Mouse (Mus musculus) heart, postnatal 14 days (tissue): ENCODE results near the gene C530025M09Rik. TPM values are rescaled to one million over a fixed set of nuclear protein-coding genes. Genes with fewer than 3 reads are reported as not detected.

ENCODE experiments used
- DNase-seq, 2 experiments: peaks; one replicate each; pipeline ENCODE4 v3.0.0; 2021 to 2022
- intact Hi-C: fragments of 180-260 bp; cut with DNase I; formaldehyde crosslinking; loops from one replicate; pipeline ENCODE4 v1.15.1; 2025
- long read RNA-seq, 2 experiments: library from polyadenylated mRNA; stranded (forward); transcript quantifications; one replicate each; pipeline ENCODE4 v2.0.0; 2021
- total RNA-seq, 2 experiments: library from RNA; stranded (reverse); gene quantifications; 2 replicates each; pipeline ENCODE4 v1.2.3; 2021

Gene C530025M09Rik
- not detected for total RNA-seq
- long read RNA-seq, experiment 1: 0 reads
- long read RNA-seq, experiment 2: 0 reads

GRCm38 (mm10) chr2:149830536-149831458, at the start of gene C530025M09Rik:
Gene C530025M09Rik, minus strand, starts transcription at chr2:149831213.
- intact Hi-C loops: no loop called here

GRCm38 (mm10) chr2:149877954-149878353, 46.9 kb upstream of the C530025M09Rik start:
- no peak for DNase-seq
- intact Hi-C loops: no loop called here

More at GRCm38 (mm10) chr2:149830536-149831458, at the start of gene C530025M09Rik:
- DNase-seq: peak; percentile 9 to 14

GRCm38 (mm10) chr2:149873346-149873745, 42.3 kb upstream of the C530025M09Rik start:
- intact Hi-C loops: no loop called here
- no peak for DNase-seq

- intact Hi-C loops: no loop called here
- no peak for DNase-seq
Observed at GRCm38 (mm10) chr2:149872496-149872895, 41.5 kb upstream of the C530025M09Rik start.

- intact Hi-C loops: no loop called here
- DNase-seq: no peak
Observed at GRCm38 (mm10) chr2:149870496-149870895, 39.5 kb upstream of the C530025M09Rik start.

GRCm38 (mm10) chr2:149865914-149866435, 35.0 kb upstream of the C530025M09Rik start:
- intact Hi-C loops: no loop called here
- DNase-seq: no peak

- intact Hi-C loops: no loop called here
- DNase-seq: no peak
Observed at GRCm38 (mm10) chr2:149861002-149861401, 30.0 kb upstream of the C530025M09Rik start.

GRCm38 (mm10) chr2:149848778-149849177, 17.8 kb upstream of the C530025M09Rik start:
- intact Hi-C loops: no loop called here
- DNase-seq: no peak

GRCm38 (mm10) chr2:149844575-149844974, 13.6 kb upstream of the C530025M09Rik start:
- no peak for DNase-seq
- intact Hi-C loops: no loop called here

- intact Hi-C loops: no loop called here
- no peak for DNase-seq
Observed at GRCm38 (mm10) chr2:149839666-149840065, 8.7 kb upstream of the C530025M09Rik start.

- DNase-seq: no peak
- intact Hi-C loops: no loop called here
Observed at GRCm38 (mm10) chr2:149836471-149837135, 5.6 kb upstream of the C530025M09Rik start.

GRCm38 (mm10) chr2:149835091-149835490, 4.1 kb upstream of the C530025M09Rik start:
- no peak for DNase-seq
- intact Hi-C loops: no loop called here

GRCm38 (mm10) chr2:149832301-149832700, 1.3 kb upstream of the C530025M09Rik start:
- intact Hi-C loops: no loop called here
- no peak for DNase-seq

GRCm38 (mm10) chr2:149831459-149832245, 639 bp upstream of the C530025M09Rik start:
- intact Hi-C loops: no loop called here
- DNase-seq: no peak

GRCm38 (mm10) chr2:149829955-149830535, 968 bp downstream of the C530025M09Rik start:
- intact Hi-C loops: no loop called here
- DNase-seq: no peak

- intact Hi-C loops: no loop called here
- DNase-seq: no peak
Observed at GRCm38 (mm10) chr2:149828911-149829310, 2.1 kb downstream of the C530025M09Rik start, which contains the start of gene Syndig1. Gene Syndig1, plus strand, starts transcription at chr2:149829211.

GRCm38 (mm10) chr2:149820201-149820600, 10.8 kb downstream of the C530025M09Rik start:
- intact Hi-C loops: no loop called here
- DNase-seq: no peak

- no peak for DNase-seq
Observed at GRCm38 (mm10) chr2:149819751-149820150, 11.3 kb downstream of the C530025M09Rik start.

GRCm38 (mm10) chr2:149818395-149818794, 12.6 kb downstream of the C530025M09Rik start:
- intact Hi-C loops: no loop called here
- DNase-seq: no peak

More at GRCm38 (mm10) chr2:149819751-149820150, 11.3 kb downstream of the C530025M09Rik start:
- intact Hi-C loops: no loop called here

- DNase-seq: no peak
- intact Hi-C loops: no loop called here
Observed at GRCm38 (mm10) chr2:149812899-149813298, 18.1 kb downstream of the C530025M09Rik start.
